Mouse (Mus musculus): ENCODE results near the gene Cyp2b10. TPM values are rescaled to one million over a fixed set of nuclear protein-coding genes. Genes with fewer than 3 reads are reported as not detected.

Gene Cyp2b10
- polyA plus RNA-seq, 1 experiment from 2014 or later: not detected

Other genes starting within 250 kb of the Cyp2b10 start
- gene Bckdha, start 238.6 kb upstream of the Cyp2b10 start, polyA plus RNA-seq (2015; fragmentation: Nextera tagmentation; extraction: Ambion mirVana): 57.7 and 61.9 TPM in 2 replicates
- gene Exosc5, start 238.5 kb upstream of the Cyp2b10 start, polyA plus RNA-seq (2015; fragmentation: Nextera tagmentation; extraction: Ambion mirVana): 46.5 and 48.3 TPM in 2 replicates
- gene Tmem91, start 222.5 kb upstream of the Cyp2b10 start, polyA plus RNA-seq (2015; fragmentation: Nextera tagmentation; extraction: Ambion mirVana): 13.5 and 28.3 TPM in 2 replicates
- 35.6 and 41.3 TPM in 2 replicates for gene B9d2, start 216.8 kb upstream of the Cyp2b10 start, polyA plus RNA-seq (2015; fragmentation: Nextera tagmentation; extraction: Ambion mirVana)
- gene Tgfb1, start 210.6 kb upstream of the Cyp2b10 start, polyA plus RNA-seq (2015; fragmentation: Nextera tagmentation; extraction: Ambion mirVana): 0.54 and 0.93 TPM in 2 replicates
- gene Ccdc97, start 178.5 kb upstream of the Cyp2b10 start, polyA plus RNA-seq (2015; fragmentation: Nextera tagmentation; extraction: Ambion mirVana): 29.5 and 33.7 TPM in 2 replicates
- 44.2 and 46.6 TPM in 2 replicates for gene Hnrnpul1, start 142.9 kb upstream of the Cyp2b10 start, polyA plus RNA-seq (2015; fragmentation: Nextera tagmentation; extraction: Ambion mirVana)
- 14.6 and 15.9 TPM in 2 replicates for gene Axl, start 108.9 kb upstream of the Cyp2b10 start, polyA plus RNA-seq (2015; fragmentation: Nextera tagmentation; extraction: Ambion mirVana)
- gene Cyp2s1, start 80.7 kb upstream of the Cyp2b10 start, polyA plus RNA-seq (2015; fragmentation: Nextera tagmentation; extraction: Ambion mirVana): 1.0 and 1.1 TPM in 2 replicates
- gene Cyp2b13, start 163.9 kb downstream of the Cyp2b10 start, polyA plus RNA-seq (2015; fragmentation: Nextera tagmentation; extraction: Ambion mirVana): not detected in 2 replicates